Mouse (Mus musculus): ENCODE results near the gene Gm20517. TPM values are rescaled to one million over a fixed set of nuclear protein-coding genes. Genes with fewer than 3 reads are reported as not detected.

Gene Gm20517
- polyA plus RNA-seq, 1 experiment from 2014 or later = 1.7 TPM

DNA sequence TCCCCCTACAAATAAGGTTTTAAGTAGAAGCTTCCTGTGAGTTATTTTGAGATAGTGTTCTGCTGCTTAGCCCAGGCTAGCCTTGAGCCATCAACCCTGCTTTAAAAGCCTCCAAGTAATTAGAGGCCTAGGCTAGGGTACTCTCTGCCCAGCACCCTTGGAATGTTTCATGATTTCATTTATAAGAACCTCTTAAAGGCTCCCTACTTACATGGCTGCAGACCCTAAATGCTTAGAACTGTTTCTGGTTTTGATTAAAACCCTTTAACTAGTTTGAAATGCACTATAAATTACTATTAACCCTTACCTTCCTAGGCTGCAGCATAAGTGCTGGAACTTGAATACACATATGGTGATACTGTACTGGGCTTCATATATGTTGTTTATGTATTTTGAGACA lies 39.0 kb upstream of the Gm20517 start:
- no peaks in the 10 kb centered on the region; the same call in 1 of the 2 replicates for H3K4me1 ChIP-seq (replicated peaks; ENCODE audit: control insufficient read depth, insufficient read depth, low read length)
- H3K9ac ChIP-seq (ENCODE audit: low read depth, low read length) = no peak overlapping the region
- no peaks in the 10 kb centered on the region for H3K27me3 ChIP-seq (ENCODE audit: control insufficient read depth, insufficient read depth, low read length)
- DNase-seq (ENCODE audit: low spot score) = no peak
- no peak for ATAC-seq (ENCODE audit: low FRiP score)
- H3K9me3 ChIP-seq (ENCODE audit: control insufficient read depth, low read length) = no peaks in the 10 kb centered on the region
- no peak overlapping the region for H3K4me2 ChIP-seq (replicated peaks; ENCODE audit: low read depth, low read length)
- H3K4me3 ChIP-seq (ENCODE audit: low read depth, low read length) = no peak overlapping the region
- H3K36me3 ChIP-seq (ENCODE audit: control insufficient read depth, insufficient read depth, low read length) = no peaks in the 10 kb centered on the region
- no peak overlapping the region for H3K27ac ChIP-seq (ENCODE audit: low read depth, low read length)

DNA sequence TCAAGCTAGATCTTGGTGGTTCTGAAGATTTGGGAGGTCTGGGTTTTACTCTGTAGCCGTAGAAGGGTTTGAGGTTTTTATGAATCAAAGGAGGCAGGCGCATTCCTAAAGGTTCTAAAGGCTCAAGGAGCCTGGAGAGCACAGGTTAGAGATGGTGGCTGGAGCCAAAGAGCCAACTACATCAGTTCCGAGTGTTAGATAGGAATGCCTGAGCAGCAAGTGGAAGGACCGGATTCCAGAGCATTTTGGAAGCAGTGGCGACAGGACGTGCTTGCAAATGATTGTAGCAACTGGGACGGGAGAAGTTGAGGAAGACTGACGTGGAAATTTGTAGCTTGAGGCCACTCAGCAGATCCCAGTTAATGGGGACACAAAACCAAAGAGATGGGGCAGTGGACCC lies 37.4 kb upstream of the Gm20517 start:
- Histone ChIP-seq H3K4me1 (replicated peaks; ENCODE audit: control insufficient read depth, insufficient read depth, low read length) (no peaks in the 10 kb centered on the region; the same call in 1 of the 2 replicates), H3K9me3 (ENCODE audit: control insufficient read depth, low read length) (no peaks in the 10 kb centered on the region), H3K27me3 (ENCODE audit: control insufficient read depth, insufficient read depth, low read length) (no peaks in the 10 kb centered on the region), H3K36me3 (ENCODE audit: control insufficient read depth, insufficient read depth, low read length) (no peaks in the 10 kb centered on the region), H3K27ac (ENCODE audit: low read depth, low read length) (no peak overlapping the region), H3K9ac (ENCODE audit: low read depth, low read length) (no peak overlapping the region), H3K4me2 (replicated peaks; ENCODE audit: low read depth, low read length) (no peak overlapping the region), H3K4me3 (ENCODE audit: low read depth, low read length) (no peak overlapping the region)
- WGBS = 75% methylated on average over 8 of the region's 8 CpGs
- ATAC-seq (ENCODE audit: low FRiP score) = no peak
- no peak for DNase-seq (ENCODE audit: low spot score)

DNA sequence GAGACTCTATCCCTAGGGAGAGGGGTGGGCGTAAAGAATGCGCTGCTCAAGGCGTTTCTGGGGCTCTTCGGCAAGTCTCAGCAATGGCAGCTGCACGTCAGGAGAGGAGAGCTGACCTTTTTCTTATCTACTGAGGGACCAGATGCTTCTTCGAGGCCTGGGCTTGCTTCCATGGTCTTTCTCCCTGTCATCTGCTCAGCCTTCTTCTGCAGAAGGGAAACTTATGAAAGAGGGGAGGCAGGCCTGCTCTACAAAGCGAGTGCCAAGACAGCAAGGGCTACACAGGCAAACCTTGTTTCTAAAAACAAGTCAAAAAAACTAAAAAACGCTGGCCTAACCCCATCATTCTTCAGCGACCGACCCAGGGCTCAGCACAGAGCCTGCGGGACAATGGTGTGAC lies 36.6 kb upstream of the Gm20517 start:
- no peaks in the 10 kb centered on the region; the same call in 1 of the 2 replicates for H3K4me1 ChIP-seq (replicated peaks; ENCODE audit: control insufficient read depth, insufficient read depth, low read length)
- H3K4me3 ChIP-seq (ENCODE audit: low read depth, low read length) = no peak overlapping the region

DNA sequence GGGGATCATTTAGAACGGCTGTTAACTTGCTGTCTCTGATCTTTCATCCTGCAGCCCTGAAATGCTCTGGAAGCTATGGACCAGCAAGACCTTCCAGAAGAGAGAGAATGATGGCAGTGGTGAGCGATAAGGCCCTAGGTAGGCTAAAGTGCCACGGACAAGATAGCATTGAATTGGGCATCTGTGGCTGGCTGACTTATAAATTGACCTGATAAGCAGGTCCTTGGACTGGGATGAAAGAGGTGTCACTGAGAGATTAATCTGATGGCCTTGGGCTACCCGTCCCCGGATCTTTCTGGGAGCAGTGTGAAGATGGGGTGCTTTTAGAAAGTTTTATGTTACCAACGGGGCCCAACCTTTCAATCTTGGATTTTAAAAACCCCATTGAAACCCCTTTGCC lies 32.7 kb upstream of the Gm20517 start:
- Histone ChIP-seq H3K4me1 (replicated peaks; ENCODE audit: control insufficient read depth, insufficient read depth, low read length) (no peaks in the 10 kb centered on the region), H3K9me3 (ENCODE audit: control insufficient read depth, low read length) (no peaks in the 10 kb centered on the region), H3K36me3 (ENCODE audit: control insufficient read depth, insufficient read depth, low read length) (no peaks in the 10 kb centered on the region), H3K27ac (ENCODE audit: low read depth, low read length) (no peak overlapping the region), H3K27me3 (ENCODE audit: control insufficient read depth, insufficient read depth, low read length) (no peaks in the 10 kb centered on the region), H3K9ac (ENCODE audit: low read depth, low read length) (no peak overlapping the region), H3K4me3 (ENCODE audit: low read depth, low read length) (no peak overlapping the region), H3K4me2 (replicated peaks; ENCODE audit: low read depth, low read length) (no peak overlapping the region)
- 88% methylated on average over 6 of the region's 6 CpGs for WGBS
- DNase-seq (ENCODE audit: low spot score) (no peak), ATAC-seq (ENCODE audit: low FRiP score) (no peak)

More for the DNA sequence above, 36.6 kb upstream of the Gm20517 start:
- Histone ChIP-seq H3K36me3 (ENCODE audit: control insufficient read depth, insufficient read depth, low read length) (no peaks in the 10 kb centered on the region), H3K27me3 (ENCODE audit: control insufficient read depth, insufficient read depth, low read length) (no peaks in the 10 kb centered on the region), H3K27ac (ENCODE audit: low read depth, low read length) (no peak overlapping the region), H3K9ac (ENCODE audit: low read depth, low read length) (no peak overlapping the region), H3K4me2 (replicated peaks; ENCODE audit: low read depth, low read length) (no peak overlapping the region), H3K9me3 (ENCODE audit: control insufficient read depth, low read length) (no peaks in the 10 kb centered on the region)
- ATAC-seq (ENCODE audit: low FRiP score) (no peak), DNase-seq (ENCODE audit: low spot score) (no peak)
- 70% methylated on average over 11 of the region's 11 CpGs for WGBS

DNA sequence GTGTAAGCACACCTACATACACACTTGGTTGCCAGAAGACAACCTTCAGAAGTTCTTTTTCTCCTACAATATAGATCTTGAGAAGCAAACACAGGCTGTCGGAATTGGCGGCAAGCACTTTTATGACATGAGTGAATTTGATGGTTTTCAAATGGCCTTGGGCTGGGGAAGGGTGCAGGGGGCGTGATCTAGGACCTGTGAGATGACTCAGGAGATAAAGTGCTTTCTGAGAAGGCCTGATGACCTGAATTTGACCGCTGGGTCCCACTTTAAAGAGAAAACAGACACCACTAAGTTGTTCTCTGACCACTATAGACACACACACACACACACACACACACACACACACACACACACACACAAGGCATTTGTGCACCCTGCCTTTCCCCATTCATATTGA lies 30.4 kb upstream of the Gm20517 start:
- no peak for ATAC-seq (ENCODE audit: low FRiP score)
- no peak overlapping the region for H3K27ac ChIP-seq (ENCODE audit: low read depth, low read length)
- no peaks in the 10 kb centered on the region for H3K27me3 ChIP-seq (ENCODE audit: control insufficient read depth, insufficient read depth, low read length)
- no peak overlapping the region for H3K9ac ChIP-seq (ENCODE audit: low read depth, low read length)
- no peaks in the 10 kb centered on the region for H3K36me3 ChIP-seq (ENCODE audit: control insufficient read depth, insufficient read depth, low read length)
- no peak overlapping the region for H3K4me2 ChIP-seq (replicated peaks; ENCODE audit: low read depth, low read length)
- no peaks in the 10 kb centered on the region for H3K4me1 ChIP-seq (replicated peaks; ENCODE audit: control insufficient read depth, insufficient read depth, low read length)
- no peak overlapping the region for H3K4me3 ChIP-seq (ENCODE audit: low read depth, low read length)
- no peaks in the 10 kb centered on the region for H3K9me3 ChIP-seq (ENCODE audit: control insufficient read depth, low read length)
- 90% methylated on average over 4 of the region's 4 CpGs for WGBS
- no peak for DNase-seq (ENCODE audit: low spot score)

DNA sequence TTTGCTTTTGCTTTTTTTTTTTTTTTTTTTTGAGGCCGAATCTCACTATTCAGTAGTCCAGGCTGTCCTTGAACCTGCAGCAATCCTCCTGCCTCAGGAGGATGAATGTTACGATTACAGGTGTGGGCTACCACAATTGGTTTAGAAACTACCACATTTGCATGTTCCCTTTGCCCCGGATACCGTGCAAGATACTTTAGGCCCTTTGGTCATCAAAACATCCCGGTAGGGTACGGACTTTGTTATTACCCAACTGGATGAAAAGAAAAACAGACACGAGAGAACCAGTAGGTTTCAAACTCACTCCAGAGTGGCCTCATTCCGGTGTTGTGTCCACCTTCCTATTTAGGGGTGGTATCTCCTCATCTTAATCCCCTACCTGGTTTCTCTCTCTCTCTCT lies 22.9 kb upstream of the Gm20517 start:
- no peak overlapping the region for H3K9ac ChIP-seq (ENCODE audit: low read depth, low read length)
- WGBS = 84% methylated on average over 8 of the region's 8 CpGs
- no peak overlapping the region for H3K27ac ChIP-seq (ENCODE audit: low read depth, low read length)
- no peaks in the 10 kb centered on the region for H3K36me3 ChIP-seq (ENCODE audit: control insufficient read depth, insufficient read depth, low read length)
- no peak overlapping the region for H3K4me2 ChIP-seq (replicated peaks; ENCODE audit: low read depth, low read length)
- no peak overlapping the region for H3K4me3 ChIP-seq (ENCODE audit: low read depth, low read length)
- H3K27me3 ChIP-seq (ENCODE audit: control insufficient read depth, insufficient read depth, low read length) = no peaks in the 10 kb centered on the region
- no peaks in the 10 kb centered on the region for H3K9me3 ChIP-seq (ENCODE audit: control insufficient read depth, low read length)
- ATAC-seq (ENCODE audit: low FRiP score) (no peak), DNase-seq (ENCODE audit: low spot score) (no peak)
- H3K4me1 ChIP-seq (replicated peaks; ENCODE audit: control insufficient read depth, insufficient read depth, low read length) = no peaks in the 10 kb centered on the region

DNA sequence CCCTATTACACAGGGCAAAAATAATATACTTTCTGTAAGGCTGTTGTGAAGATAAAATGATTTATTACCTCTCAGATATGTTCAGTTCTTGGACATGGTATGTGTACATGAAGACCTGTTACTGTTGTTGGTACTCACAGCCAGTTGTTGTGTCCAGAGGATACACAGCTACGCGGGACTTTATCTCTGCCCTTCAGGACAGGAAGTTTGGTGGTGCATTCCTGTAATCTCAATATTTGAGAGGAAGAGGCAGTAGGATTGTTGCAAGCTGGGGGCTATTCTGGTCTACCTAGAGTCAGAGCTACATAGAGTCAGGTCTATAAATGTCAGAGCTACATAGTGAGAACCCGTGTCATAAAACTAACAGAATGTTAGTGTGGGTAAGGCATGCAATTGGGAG lies 20.3 kb upstream of the Gm20517 start:
- Histone ChIP-seq H3K9ac (ENCODE audit: low read depth, low read length) (no peak overlapping the region), H3K4me1 (replicated peaks; ENCODE audit: control insufficient read depth, insufficient read depth, low read length) (peaks cover 3% of the 10 kb centered on the region), H3K4me3 (ENCODE audit: low read depth, low read length) (no peak overlapping the region), H3K27me3 (ENCODE audit: control insufficient read depth, insufficient read depth, low read length) (no peaks in the 10 kb centered on the region), H3K9me3 (ENCODE audit: control insufficient read depth, low read length) (no peaks in the 10 kb centered on the region), H3K36me3 (ENCODE audit: control insufficient read depth, insufficient read depth, low read length) (no peaks in the 10 kb centered on the region), H3K4me2 (replicated peaks; ENCODE audit: low read depth, low read length) (no peak overlapping the region), H3K27ac (ENCODE audit: low read depth, low read length) (no peak overlapping the region)
- ATAC-seq (ENCODE audit: low FRiP score) = no peak
- no peak for DNase-seq (ENCODE audit: low spot score)
- 94% methylated on average over 3 of the region's 3 CpGs for WGBS

DNA sequence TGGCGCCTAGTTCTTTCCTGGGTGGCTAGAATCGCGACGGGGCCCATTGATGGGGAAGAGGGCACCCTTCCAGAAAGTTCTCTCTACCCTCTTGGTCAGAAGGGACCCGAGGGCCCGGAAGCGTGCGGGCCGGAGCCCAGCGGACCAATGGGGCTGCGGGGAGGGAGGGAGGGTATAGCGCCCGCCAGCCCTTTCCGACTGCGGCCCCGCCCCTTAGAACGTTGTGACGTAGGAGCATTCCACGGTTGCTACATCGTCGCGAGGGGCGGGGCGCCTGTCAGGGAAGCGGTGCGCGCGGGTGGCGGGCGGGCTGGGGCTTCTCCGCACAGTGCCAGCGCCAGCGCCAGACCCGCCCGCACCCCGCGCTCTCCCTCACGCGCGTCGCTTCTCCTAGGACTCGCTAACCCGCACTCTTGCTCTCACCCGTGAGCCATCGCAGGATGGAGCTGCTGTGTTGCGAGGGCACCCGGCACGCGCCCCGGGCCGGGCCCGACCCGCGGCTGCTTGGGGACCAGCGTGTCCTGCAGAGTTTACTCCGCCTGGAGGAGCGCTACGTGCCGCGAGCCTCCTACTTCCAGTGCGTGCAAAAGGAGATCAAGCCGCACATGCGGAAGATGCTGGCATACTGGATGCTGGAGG lies 18.1 kb upstream of the Gm20517 start:
- ATAC-seq (ENCODE audit: low FRiP score) (peak; percentile 83), DNase-seq (ENCODE audit: low spot score) (peak; percentile 97)
- peak overlapping the region; percentile 92 for H3K27ac ChIP-seq (ENCODE audit: low read depth, low read length)
- H3K27me3 ChIP-seq (ENCODE audit: control insufficient read depth, insufficient read depth, low read length) = no peaks in the 10 kb centered on the region
- H3K4me1 ChIP-seq (replicated peaks; ENCODE audit: control insufficient read depth, insufficient read depth, low read length) = peaks cover 13% of the 10 kb centered on the region
- peak overlapping the region; percentile 65 for H3K4me3 ChIP-seq (ENCODE audit: low read depth, low read length)
- no peaks in the 10 kb centered on the region for H3K36me3 ChIP-seq (ENCODE audit: control insufficient read depth, insufficient read depth, low read length)
- peak overlapping the region; percentile 78 for H3K4me2 ChIP-seq (replicated peaks; ENCODE audit: low read depth, low read length)
- no peaks in the 10 kb centered on the region for H3K9me3 ChIP-seq (ENCODE audit: control insufficient read depth, low read length)
- WGBS = 1% methylated on average over 59 of the region's 63 CpGs
- H3K9ac ChIP-seq (ENCODE audit: low read depth, low read length) = peak overlapping the region; percentile 80

DNA sequence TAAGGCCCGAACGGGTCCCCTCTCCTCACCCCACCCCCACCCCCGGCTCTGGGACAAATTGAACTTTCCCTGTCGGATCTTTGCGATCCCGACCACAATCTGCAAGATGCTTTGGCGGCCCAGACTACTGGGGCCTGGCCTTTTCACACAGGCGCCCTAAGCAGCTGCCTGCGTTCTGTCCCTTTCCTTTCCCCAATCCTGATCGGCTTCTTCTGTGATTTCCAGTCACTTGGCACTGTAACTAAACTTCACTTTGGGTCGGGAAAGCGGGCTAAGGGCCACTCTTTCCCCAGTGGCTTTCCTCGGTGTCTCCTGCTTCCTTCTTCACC lies 17.6 kb upstream of the Gm20517 start:
- under 1% methylated on average over 13 of the region's 13 CpGs for WGBS
- Histone ChIP-seq H3K4me2 (replicated peaks; ENCODE audit: low read depth, low read length) (peak overlapping the region; percentile 78), H3K27ac (ENCODE audit: low read depth, low read length) (peak overlapping the region; percentile 92), H3K9ac (ENCODE audit: low read depth, low read length) (peak overlapping the region; percentile 80), H3K36me3 (ENCODE audit: control insufficient read depth, insufficient read depth, low read length) (no peaks in the 10 kb centered on the region), H3K4me1 (replicated peaks; ENCODE audit: control insufficient read depth, insufficient read depth, low read length) (peaks cover 13% of the 10 kb centered on the region), H3K27me3 (ENCODE audit: control insufficient read depth, insufficient read depth, low read length) (no peaks in the 10 kb centered on the region), H3K9me3 (ENCODE audit: control insufficient read depth, low read length) (no peaks in the 10 kb centered on the region), H3K4me3 (ENCODE audit: low read depth, low read length) (peak overlapping the region; percentile 65)
- DNase-seq (ENCODE audit: low spot score) = peak; percentile 61
- ATAC-seq (ENCODE audit: low FRiP score) = 0 out of 2 replicates have a peak, but pooled peaks have one; percentile 0
